Mouse (Mus musculus) R1 (cell line): ENCODE measurements around the gene Rfx3.

Experiments
- DNase-seq: peaks from one replicate; pipeline ENCODE4 v3.0.0-alpha.2; 2018; ENCODE audit warnings: low read depth, low spot score

Rfx3 gene

GRCm38 (mm10) chr19:27905976-27906375 is 105.0 kb downstream of the Rfx3 start:
- DNase-seq: no peak

- no peak for DNase-seq
These were observed 105.8 kb downstream of the Rfx3 start for GRCm38 (mm10) chr19:27905172-27905571.

GRCm38 (mm10) chr19:27904655-27905054 is 106.3 kb downstream of the Rfx3 start:
- DNase-seq: peak; percentile 93

- DNase-seq: peak; percentile 63
These were observed 106.8 kb downstream of the Rfx3 start for GRCm38 (mm10) chr19:27904209-27904608.

GRCm38 (mm10) chr19:27902601-27903000 is 108.4 kb downstream of the Rfx3 start:
- DNase-seq: no peak

GRCm38 (mm10) chr19:27901693-27902092 is 109.3 kb downstream of the Rfx3 start:
- no peak for DNase-seq

- peak; percentile 40 for DNase-seq
These were observed 126.4 kb downstream of the Rfx3 start for GRCm38 (mm10) chr19:27884520-27884919.

GRCm38 (mm10) chr19:27877429-27877828 is 133.5 kb downstream of the Rfx3 start:
- no peak for DNase-seq

- no peak for DNase-seq
These were observed 140.2 kb downstream of the Rfx3 start for GRCm38 (mm10) chr19:27870794-27871193.

- DNase-seq: no peak
These were observed 151.3 kb downstream of the Rfx3 start for GRCm38 (mm10) chr19:27859641-27860040.

- DNase-seq: no peak
These were observed 162.0 kb downstream of the Rfx3 start for GRCm38 (mm10) chr19:27848946-27849345.

GRCm38 (mm10) chr19:27847055-27847454 is 163.9 kb downstream of the Rfx3 start:
- no peak for DNase-seq

- DNase-seq: no peak
These were observed 172.3 kb downstream of the Rfx3 start for GRCm38 (mm10) chr19:27838635-27839034.

- no peak for DNase-seq
These were observed 172.9 kb downstream of the Rfx3 start for GRCm38 (mm10) chr19:27838041-27838440.

GRCm38 (mm10) chr19:27832448-27832847 is 178.5 kb downstream of the Rfx3 start:
- DNase-seq: no peak

- DNase-seq: no peak
These were observed 182.7 kb downstream of the Rfx3 start for GRCm38 (mm10) chr19:27828316-27828715.

GRCm38 (mm10) chr19:27817661-27818060 is 193.3 kb downstream of the Rfx3 start:
- no peak for DNase-seq

GRCm38 (mm10) chr19:27780030-27780429 is 230.9 kb downstream of the Rfx3 start:
- peak; percentile 87 for DNase-seq

GRCm38 (mm10) chr19:27770716-27771265 is 240.2 kb downstream of the Rfx3 start:
- no peak for DNase-seq

- peak; percentile 12 for DNase-seq
These were observed 242.5 kb downstream of the Rfx3 start for GRCm38 (mm10) chr19:27768444-27768843.

- no peak for DNase-seq
These were observed 250.7 kb downstream of the Rfx3 start for GRCm38 (mm10) chr19:27760309-27760708.

GRCm38 (mm10) chr19:27759347-27759746 is 251.6 kb downstream of the Rfx3 start:
- DNase-seq: no peak

- DNase-seq: peak; percentile 36
These were observed 263.7 kb downstream of the Rfx3 start for GRCm38 (mm10) chr19:27747301-27747700.

- DNase-seq: no peak
These were observed 272.1 kb downstream of the Rfx3 start for GRCm38 (mm10) chr19:27738908-27739307.
